Mouse (Mus musculus): ENCODE measurements around the gene Prrt2. TPM values are rescaled to one million over a fixed set of nuclear protein-coding genes. Genes with fewer than 3 reads are reported as not detected.

The Prrt2 gene
- polyA plus RNA-seq, 1 experiment: 600 TPM

GRCm38 (mm10) chr7:127027885-127028284, 6.9 kb upstream of the Prrt2 start:
- Histone ChIP-seq H3K4me1 (ENCODE audit: control insufficient read depth, insufficient read depth, low read length) (peaks cover 12% of the 10 kb centered on the region; the same call in 1 of the 2 replicates), H3K27me3 (ENCODE audit: control insufficient read depth, insufficient read depth, low read length) (no peaks in the 10 kb centered on the region), H3K4me3 (replicated peaks; ENCODE audit: insufficient read depth, low read depth, low read length) (peak overlapping the region; percentile 81), H3K27ac (ENCODE audit: insufficient read depth, low read length) (peak overlapping the region; percentile 90)
- TF ChIP-seq CTCF (IDR thresholded peaks at IDR 0.05; ENCODE audit: borderline replicate concordance, insufficient read depth, low read depth, low read length): peak; percentile 19; the same call in 1 of the 2 replicates
- peak; percentile 2; the same call in 1 of the 2 replicates for TF ChIP-seq POLR2A (IDR thresholded peaks at IDR 0.05; ENCODE audit: borderline replicate concordance, insufficient read depth, low read length)
- 14% methylated on average over 8 of the region's 8 CpGs for WGBS
- no peak for DNase-seq

- Histone ChIP-seq H3K27ac (ENCODE audit: insufficient read depth, low read length) (peak within 1 kb of the TSS; percentile 98), H3K27me3 (ENCODE audit: control insufficient read depth, insufficient read depth, low read length) (no peaks in the 10 kb centered on the region), H3K4me3 (replicated peaks; ENCODE audit: insufficient read depth, low read depth, low read length) (peak within 1 kb of the TSS; percentile 86), H3K4me1 (ENCODE audit: control insufficient read depth, insufficient read depth, low read length) (peaks cover 17% of the 10 kb centered on the region; the same call in 1 of the 2 replicates)
- WGBS: 1% methylated on average over 49 of the region's 63 CpGs
- peak; percentile 99 for DNase-seq
- TF ChIP-seq POLR2A (IDR thresholded peaks at IDR 0.05; ENCODE audit: borderline replicate concordance, insufficient read depth, low read length) (peak; percentile 77; the same call in 1 of the 2 replicates), CTCF (IDR thresholded peaks at IDR 0.05; ENCODE audit: borderline replicate concordance, insufficient read depth, low read depth, low read length) (no peak)
These were observed 6.1 kb upstream of the Prrt2 start, which contains the start of gene Maz for GRCm38 (mm10) chr7:127026984-127027726. Maz (minus strand) TSS chr7:127027037.

- TF ChIP-seq POLR2A (IDR thresholded peaks at IDR 0.05; ENCODE audit: borderline replicate concordance, insufficient read depth, low read length): no peak
- TF ChIP-seq CTCF (IDR thresholded peaks at IDR 0.05; ENCODE audit: borderline replicate concordance, insufficient read depth, low read depth, low read length): no peak
- H3K4me3 ChIP-seq (replicated peaks; ENCODE audit: insufficient read depth, low read depth, low read length): peak overlapping the region; percentile 86
- H3K27me3 ChIP-seq (ENCODE audit: control insufficient read depth, insufficient read depth, low read length): no peaks in the 10 kb centered on the region
- no peak for DNase-seq
- H3K27ac ChIP-seq (ENCODE audit: insufficient read depth, low read length): peak overlapping the region; percentile 98; the same call in 1 of the 2 replicates
- H3K4me1 ChIP-seq (ENCODE audit: control insufficient read depth, insufficient read depth, low read length): peaks cover 23% of the 10 kb centered on the region; the same call in 1 of the 2 replicates
- WGBS: 2% methylated on average over 24 of the region's 48 CpGs
These were observed 5.6 kb upstream of the Prrt2 start for GRCm38 (mm10) chr7:127026616-127026983.

- H3K4me3 ChIP-seq (replicated peaks; ENCODE audit: insufficient read depth, low read depth, low read length): peak overlapping the region; percentile 86
- no peak for TF ChIP-seq CTCF (IDR thresholded peaks at IDR 0.05; ENCODE audit: borderline replicate concordance, insufficient read depth, low read depth, low read length)
- no peak; the same call in 1 of the 2 replicates for TF ChIP-seq POLR2A (IDR thresholded peaks at IDR 0.05; ENCODE audit: borderline replicate concordance, insufficient read depth, low read length)
- H3K27ac ChIP-seq (ENCODE audit: insufficient read depth, low read length): peak overlapping the region; percentile 98
- 2% methylated on average over 46 of the region's 48 CpGs for WGBS
- no peaks in the 10 kb centered on the region for H3K27me3 ChIP-seq (ENCODE audit: control insufficient read depth, insufficient read depth, low read length)
- peak; percentile 80 to 82 for DNase-seq
- H3K4me1 ChIP-seq (ENCODE audit: control insufficient read depth, insufficient read depth, low read length): peaks cover 25% of the 10 kb centered on the region; the same call in 1 of the 2 replicates
These were observed 5.2 kb upstream of the Prrt2 start for GRCm38 (mm10) chr7:127026161-127026600.

- H3K27me3 ChIP-seq (ENCODE audit: control insufficient read depth, insufficient read depth, low read length): no peaks in the 10 kb centered on the region
- peak overlapping the region; percentile 86 for H3K4me3 ChIP-seq (replicated peaks; ENCODE audit: insufficient read depth, low read depth, low read length)
- TF ChIP-seq POLR2A (IDR thresholded peaks at IDR 0.05; ENCODE audit: borderline replicate concordance, insufficient read depth, low read length) (no peak), CTCF (IDR thresholded peaks at IDR 0.05; ENCODE audit: borderline replicate concordance, insufficient read depth, low read depth, low read length) (no peak)
- H3K27ac ChIP-seq (ENCODE audit: insufficient read depth, low read length): peak overlapping the region; percentile 98
- under 1% methylated on average over 54 of the region's 65 CpGs for WGBS
- DNase-seq: peak in 1 of 2 experiments; percentile 66
- H3K4me1 ChIP-seq (ENCODE audit: control insufficient read depth, insufficient read depth, low read length): peaks cover 25% of the 10 kb centered on the region; the same call in 1 of the 2 replicates
These were observed 4.6 kb upstream of the Prrt2 start for GRCm38 (mm10) chr7:127025556-127026160.

- 2% methylated on average over 30 of the region's 30 CpGs for WGBS
- Histone ChIP-seq H3K27me3 (ENCODE audit: control insufficient read depth, insufficient read depth, low read length) (no peaks in the 10 kb centered on the region), H3K4me3 (replicated peaks; ENCODE audit: insufficient read depth, low read depth, low read length) (peak overlapping the region; percentile 86), H3K4me1 (ENCODE audit: control insufficient read depth, insufficient read depth, low read length) (peaks cover 25% of the 10 kb centered on the region; the same call in 1 of the 2 replicates), H3K27ac (ENCODE audit: insufficient read depth, low read length) (peak overlapping the region; percentile 93)
- TF ChIP-seq CTCF (IDR thresholded peaks at IDR 0.05; ENCODE audit: borderline replicate concordance, insufficient read depth, low read depth, low read length) (peak; percentile 73), POLR2A (IDR thresholded peaks at IDR 0.05; ENCODE audit: borderline replicate concordance, insufficient read depth, low read length) (peak; percentile 34; the same call in 1 of the 2 replicates)
- peak; percentile 89 to 90 for DNase-seq
These were observed 3.9 kb upstream of the Prrt2 start for GRCm38 (mm10) chr7:127024755-127025555.

All from cerebellum, adult 2 months (tissue).